In genomic region chr3:107828518-107828917, GRCm38 (mm10) we compare ENCODE assay signal across 19 mouse cellular contexts. TPM values are rescaled to one million over a fixed set of nuclear protein-coding genes. Genes with fewer than 3 reads are reported as not detected.
A peak's percentile ranks its signal among the peaks of the same experiment; 100 is the strongest.
DNase-seq lines count a peak whose midpoint lies in the region; ATAC-seq and TF ChIP-seq lines count a peak whose summit lies in the region.
"Had no signal": no experiment of that assay in that cellular context is flagged by ENCODE, and none has a peak within 500 bp of the region (broad histone marks: within the 10 kb centered on the region; RNA-seq: fewer than 3 reads in every experiment).

No protein-coding gene starts in this region.

- H3K9me3 ChIP-seq in forebrain, embryonic 10.5 days, result no peaks in the 10 kb centered on the region
- no peaks in the 10 kb centered on the region for H3K9me3 ChIP-seq in forebrain, embryonic 13.5 days (replicated peaks)
- no peaks in the 10 kb centered on the region for H3K9me3 ChIP-seq in intestine, postnatal 0 days (ENCODE audit: control insufficient read depth)
- no peaks in the 10 kb centered on the region for H3K9me3 ChIP-seq in intestine, embryonic 16.5 days (ENCODE audit: control insufficient read depth, low read length)
- H3K9me3 ChIP-seq: embryonic facial prominence, embryonic 10.5 days; hindbrain, embryonic 10.5 days; limb, embryonic 15.5 days; neural tube, embryonic 15.5 days had no signal

- H3K4me2 ChIP-seq in forebrain, embryonic 13.5 days, result no peak overlapping the region
- H3K4me2 ChIP-seq in intestine, postnatal 0 days (replicated peaks; ENCODE audit: low read depth), result no peak overlapping the region
- H3K4me2 ChIP-seq in intestine, embryonic 16.5 days (ENCODE audit: low read depth, low read length), result no peak overlapping the region
- H3K4me2 ChIP-seq: limb, embryonic 15.5 days; neural tube, embryonic 15.5 days had no signal

- peaks cover 22% of the 10 kb centered on the region for H3K79me2 ChIP-seq in C2C12 (ENCODE audit: control insufficient read depth, insufficient read depth)

- H3K79me3 ChIP-seq in C2C12 (ENCODE audit: low read depth), result peaks cover 8% of the 10 kb centered on the region

- TF ChIP-seq POLR2A in embryonic fibroblast, embryonic 13.5 days (IDR thresholded peaks at IDR 0.05; ENCODE audit: low read depth, low read length), result no peak

- peak overlapping the region; percentile 37; the same call in 1 of the 2 replicates for H3K27ac ChIP-seq in forebrain, embryonic 10.5 days
- no peak overlapping the region for H3K27ac ChIP-seq in forebrain, embryonic 13.5 days
- H3K27ac ChIP-seq in intestine, postnatal 0 days (ENCODE audit: low read depth, low read length), result no peak overlapping the region
- no peak overlapping the region for H3K27ac ChIP-seq in intestine, embryonic 16.5 days (ENCODE audit: low read length)
- peak overlapping the region; percentile 92 for H3K27ac ChIP-seq in embryonic fibroblast, embryonic 13.5 days (ENCODE audit: insufficient read depth, low read length)
- H3K27ac ChIP-seq: embryonic facial prominence, embryonic 10.5 days; hindbrain, embryonic 10.5 days; limb, embryonic 15.5 days; neural tube, embryonic 15.5 days had no signal

- no peak overlapping the region for H3K9ac ChIP-seq in forebrain, embryonic 13.5 days
- no peak overlapping the region for H3K9ac ChIP-seq in intestine, postnatal 0 days (ENCODE audit: low read depth, low read length)
- no peak overlapping the region for H3K9ac ChIP-seq in intestine, embryonic 16.5 days (ENCODE audit: low read depth, low read length)
- H3K9ac ChIP-seq: limb, embryonic 15.5 days; neural tube, embryonic 15.5 days had no signal

- DNase-seq in forebrain, embryonic 10.5 days (ENCODE audit: extremely low spot score, low spot score), result no peak
- DNase-seq in yolk sac, embryonic 10.5 days (ENCODE audit: low spot score), result no peak
- DNase-seq in urinary bladder, adult 2 months (ENCODE audit: low spot score), result no peak
- DNase-seq: adrenal gland, postnatal 25 days; cerebellum, adult 9-10 months; kidney, postnatal 10 days; thymus, adult 18-20 months had no signal

- H3K4me3 ChIP-seq in forebrain, embryonic 10.5 days, result no peak overlapping the region
- no peak overlapping the region for H3K4me3 ChIP-seq in forebrain, embryonic 13.5 days
- no peak overlapping the region for H3K4me3 ChIP-seq in intestine, postnatal 0 days (ENCODE audit: low read depth, low read length)
- H3K4me3 ChIP-seq in intestine, embryonic 16.5 days (ENCODE audit: low read length), result no peak overlapping the region
- no peak overlapping the region for H3K4me3 ChIP-seq in C2C12 (ENCODE audit: insufficient read depth, poor library complexity, severe bottlenecking)
- H3K4me3 ChIP-seq in embryonic fibroblast, embryonic 13.5 days (ENCODE audit: insufficient read depth, low read length), result no peak overlapping the region
- H3K4me3 ChIP-seq: embryonic facial prominence, embryonic 10.5 days; hindbrain, embryonic 10.5 days; limb, embryonic 15.5 days; neural tube, embryonic 15.5 days had no signal

- no peak overlapping the region for H3ac ChIP-seq in C2C12 (ENCODE audit: control insufficient read depth, insufficient read length, low read depth)

- H3K27me3 ChIP-seq in forebrain, embryonic 10.5 days (ENCODE audit: poor library complexity, severe bottlenecking), result peaks cover 36% of the 10 kb centered on the region
- H3K27me3 ChIP-seq in forebrain, embryonic 13.5 days, result no peaks in the 10 kb centered on the region
- no peaks in the 10 kb centered on the region for H3K27me3 ChIP-seq in intestine, postnatal 0 days (replicated peaks; ENCODE audit: control insufficient read depth, insufficient read depth, low read length)
- H3K27me3 ChIP-seq in intestine, embryonic 16.5 days (replicated peaks; ENCODE audit: control insufficient read depth, insufficient read depth, low read length), result no peaks in the 10 kb centered on the region
- no peaks in the 10 kb centered on the region for H3K27me3 ChIP-seq in C2C12 (ENCODE audit: control insufficient read depth, insufficient read depth, insufficient read length)
- H3K27me3 ChIP-seq: limb, embryonic 15.5 days; neural tube, embryonic 15.5 days had no signal

- H3K36me3 ChIP-seq in forebrain, embryonic 10.5 days (replicated peaks), result no peaks in the 10 kb centered on the region
- H3K36me3 ChIP-seq in forebrain, embryonic 13.5 days (ENCODE audit: poor library complexity, severe bottlenecking), result no peaks in the 10 kb centered on the region
- no peaks in the 10 kb centered on the region for H3K36me3 ChIP-seq in intestine, postnatal 0 days (ENCODE audit: control insufficient read depth, insufficient read depth)
- H3K36me3 ChIP-seq in intestine, embryonic 16.5 days (ENCODE audit: control insufficient read depth, insufficient read depth, low read length), result no peaks in the 10 kb centered on the region
- H3K36me3 ChIP-seq in C2C12 (ENCODE audit: control insufficient read depth, insufficient read depth), result no peaks in the 10 kb centered on the region
- H3K36me3 ChIP-seq: embryonic facial prominence, embryonic 10.5 days; hindbrain, embryonic 10.5 days; limb, embryonic 15.5 days; neural tube, embryonic 15.5 days had no signal

- 73% methylated on average over 5 of the region's 5 CpGs for WGBS in forebrain, embryonic 10.5 days
- 67% methylated on average over 5 of the region's 5 CpGs for whole genome bisulfite sequencing in forebrain, embryonic 13.5 days
- 42% methylated on average over 5 of the region's 5 CpGs for WGBS in intestine, postnatal 0 days
- 44% methylated on average over 5 of the region's 5 CpGs for WGBS in intestine, embryonic 16.5 days

- 0 out of 2 replicates have a peak, but pooled peaks have one; percentile 12 for TF ChIP-seq CTCF in intestine, postnatal 0 days (IDR thresholded peaks at IDR 0.05; ENCODE audit: low read depth)
- no peak for TF ChIP-seq CTCF in C2C12 (IDR thresholded peaks at IDR 0.05; ENCODE audit: control insufficient read depth, insufficient read depth, insufficient read length)
- no peak for TF ChIP-seq CTCF in embryonic fibroblast, embryonic 13.5 days (IDR thresholded peaks at IDR 0.05; ENCODE audit: borderline replicate concordance, insufficient read depth, low read length)

- no peak for ATAC-seq in forebrain, embryonic 13.5 days
- ATAC-seq in intestine, postnatal 0 days, result no peak
- no peak for ATAC-seq in intestine, embryonic 16.5 days
- ATAC-seq: inflammation-experienced regulatory T-cells, adult 6 months had no signal

- H3K4me1 ChIP-seq in forebrain, embryonic 10.5 days, result peaks cover 32% of the 10 kb centered on the region
- peaks cover 18% of the 10 kb centered on the region for H3K4me1 ChIP-seq in forebrain, embryonic 13.5 days
- H3K4me1 ChIP-seq in intestine, postnatal 0 days (replicated peaks; ENCODE audit: control insufficient read depth, insufficient read depth, low read length), result no peaks in the 10 kb centered on the region
- no peaks in the 10 kb centered on the region for H3K4me1 ChIP-seq in intestine, embryonic 16.5 days (ENCODE audit: control insufficient read depth, insufficient read depth, low read length)
- H3K4me1 ChIP-seq in embryonic fibroblast, embryonic 13.5 days (ENCODE audit: control insufficient read depth, insufficient read depth, low read length), result peaks cover 11% of the 10 kb centered on the region

TF ChIP-seq in C2C12, 6 proteins besides CTCF, POLR2A, EP300 and RAD21:
- no peak for TF ChIP-seq MYOG (IDR thresholded peaks at IDR 0.05; ENCODE audit: control insufficient read depth, extremely low read depth, insufficient read length)
- TF ChIP-seq FOSL1 (IDR thresholded peaks at IDR 0.05; ENCODE audit: insufficient read depth, low read length, poor library complexity, severe bottlenecking), result peak; percentile 84
- no peak for TF ChIP-seq CEBPB (IDR thresholded peaks at IDR 0.05; ENCODE audit: low read depth)
- TF ChIP-seq MYOD1 (IDR thresholded peaks at IDR 0.05; ENCODE audit: control insufficient read depth, insufficient read length, low read depth), result peak; percentile 76
- peak; percentile 80 for TF ChIP-seq MAX (IDR thresholded peaks at IDR 0.05)
- TF ChIP-seq USF1 (IDR thresholded peaks at IDR 0.05; ENCODE audit: low read depth), result no peak
TF ChIP-seq in C2C12: peak in this region for 3.

RNA-seq across cellular contexts. Expression of gene Eps8l3, which starts 48.5 kb away (rescaled TPM):
- not detected in 2 replicates for polyA plus RNA-seq in forebrain, embryonic 10.5 days (2016; fragmentation: Nextera tagmentation; extraction: Ambion mirVana)
- not detected in 2 replicates for polyA plus RNA-seq in forebrain, embryonic 13.5 days (2015; fragmentation: Nextera tagmentation; extraction: Ambion mirVana)
- 475 and 488 TPM in 2 replicates for polyA plus RNA-seq in intestine, postnatal 0 days (2015; fragmentation: Nextera tagmentation; extraction: Ambion mirVana)
- 274 and 322 TPM in 2 replicates for polyA plus RNA-seq in intestine, embryonic 16.5 days (2015; fragmentation: Nextera tagmentation; extraction: Ambion mirVana)
- polyA plus RNA-seq in C2C12 (2012; fragmentation: generic; extraction: Trizol), result not detected
- not detected in 2 replicates for polyA plus RNA-seq in embryonic fibroblast, embryonic 13.5 days (2011; ENCODE audit: insufficient read length, low read depth, missing spikeins)
- polyA plus RNA-seq in urinary bladder, adult 2 months (2012; rRNA removed), result not detected in 2 replicates
- polyA plus RNA-seq: embryonic facial prominence, embryonic 10.5 days; frontal cortex, adult 2 months; hindbrain, embryonic 10.5 days; inflammation-experienced regulatory T-cells, adult 6 months; limb, embryonic 15.5 days; lung, embryonic 16.5 days; neural tube, embryonic 15.5 days had no signal

Comparison
In these comparisons a context has a peak if more than half of its experiments do, and no peak if none do; other contexts are left out.
1. H3K27ac ChIP-seq: peak in forebrain, embryonic 10.5 days (single experiment) and embryonic fibroblast, embryonic 13.5 days (single experiment); none in forebrain, embryonic 13.5 days (single experiment), intestine, postnatal 0 days (single experiment) and intestine, embryonic 16.5 days (single experiment).
2. RNA of gene Eps8l3, which starts 48.5 kb away (polyA plus RNA-seq): 475 to 488 TPM in intestine, postnatal 0 days and 274 to 322 TPM in intestine, embryonic 16.5 days; not detected in forebrain, embryonic 10.5 days, not detected in forebrain, embryonic 13.5 days, not detected in C2C12 (single experiment), not detected in embryonic fibroblast, embryonic 13.5 days and not detected in urinary bladder, adult 2 months; every median in the first group is over 100 times any median in the second.